Mouse (Mus musculus) thymus, adult 18-20 months (tissue): ENCODE data around the gene Pms1.

ENCODE experiments used
- DNase-seq, 2 experiments: peaks; one replicate each; pipeline ENCODE4 v3.0.0; 2022; ENCODE audit warnings: mixed read lengths in 2 of 2

Pms1 gene

GRCm38 (mm10) chr1:53191234-53191633 is 105.6 kb downstream of the Pms1 start:
- DNase-seq, result no peak

GRCm38 (mm10) chr1:53189620-53190019 is 107.2 kb downstream of the Pms1 start:
- no peak for DNase-seq

- DNase-seq, result no peak
Measured at GRCm38 (mm10) chr1:53187536-53187935, 109.3 kb downstream of the Pms1 start, which contains the start of gene 1700019A02Rik. TSS of gene 1700019A02Rik (minus strand) at chr1:53187636.

- no peak for DNase-seq
Measured at GRCm38 (mm10) chr1:53186301-53186700, 110.5 kb downstream of the Pms1 start.

- DNase-seq, result no peak
Measured at GRCm38 (mm10) chr1:53157715-53158114, 139.1 kb downstream of the Pms1 start.
